Mouse (Mus musculus) limb, embryonic 12.5 days (tissue): ENCODE results near the gene Sp2. TPM values are rescaled to one million over a fixed set of nuclear protein-coding genes. Genes with fewer than 3 reads are reported as not detected.
A peak's percentile ranks its signal among the peaks of the same experiment; 100 is the strongest.

Experiments used
- ATAC-seq: fragments of 200-750 bp; cut with Nextera tagmentation; 2 replicates; pipeline ENCODE4 v1.8.0; 2017; ENCODE audit warnings: low read depth, moderate TSS enrichment; ENCODE audit not compliant: insufficient number of reproducible peaks, insufficient read depth, low FRiP score, low TSS enrichment
- H3K27ac ChIP-seq: fragments of 300-500 bp; sonication (generic); 2 replicates; pipeline ENCODE4 v1.5.1; 2016; ENCODE audit warnings: mild to moderate bottlenecking, moderate library complexity
- H3K27me3 ChIP-seq: fragments of 300-500 bp; sonication (generic); 2 replicates; pipeline ENCODE4 v1.6.1; 2016; ENCODE audit warnings: mild to moderate bottlenecking, moderate library complexity
- H3K36me3 ChIP-seq: fragments of 300-500 bp; sonication (generic); 2 replicates; pipeline ENCODE4 v1.6.1; 2016; ENCODE audit warnings: mild to moderate bottlenecking, moderate library complexity
- H3K4me1 ChIP-seq: fragments of 300-500 bp; sonication (generic); replicated peaks from 2 replicates; pipeline ENCODE4 v1.6.1; 2016
- H3K4me2 ChIP-seq: fragments of 300-500 bp; sonication (generic); 2 replicates; pipeline ENCODE4 v1.6.1; 2016; ENCODE audit warnings: mild to moderate bottlenecking, moderate library complexity
- H3K4me3 ChIP-seq: fragments of 300-500 bp; sonication (generic); replicated peaks from 2 replicates; pipeline ENCODE4 v1.5.1; 2016; ENCODE audit warnings: mild to moderate bottlenecking
- H3K9ac ChIP-seq: fragments of 300-500 bp; sonication (generic); replicated peaks from 2 replicates; pipeline ENCODE4 v1.6.1; 2016; ENCODE audit warnings: mild to moderate bottlenecking, moderate library complexity
- H3K9me3 ChIP-seq: fragments of 300-500 bp; sonication (generic); 2 replicates; pipeline ENCODE4 v1.6.1; 2016; ENCODE audit warnings: mild to moderate bottlenecking, moderate library complexity
- WGBS: fragments of 180-500 bp; shearing (Covaris S2); methylation state at CpG from one replicate; pipeline ENCODE4 v1.1.7; 2016; 5-methylcytosine and 5-hydroxymethylcytosine counted together
- polyA plus RNA-seq: library from polyadenylated mRNA; unstranded; fragments of >200 nt; fragmentation: Nextera tagmentation; extraction: Ambion mirVana; gene quantifications from 2 replicates; pipeline ENCODE4 v1.2.1, GENCODE M21; 2016

The Sp2 gene
- polyA plus RNA-seq, 1 experiment from 2014 or later = 13.7 TPM

DNA sequence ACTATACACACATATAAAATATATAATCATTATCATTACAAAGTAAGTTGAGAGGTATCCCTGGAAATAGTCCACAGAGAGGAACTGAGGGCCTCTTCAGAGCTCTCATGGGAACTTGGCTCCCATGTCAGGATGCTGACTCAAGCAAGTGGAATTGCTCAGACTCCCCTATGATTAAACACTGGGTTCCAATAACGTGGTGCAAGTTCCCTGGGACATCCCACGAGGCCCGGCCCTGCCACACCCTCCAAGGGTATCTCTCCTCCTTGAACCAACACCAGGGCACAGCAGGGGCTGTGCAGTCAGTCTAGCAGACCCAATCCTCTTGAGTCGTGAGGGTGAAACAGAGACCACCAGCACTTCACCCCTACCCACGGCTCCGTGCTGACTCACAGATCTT is 63.8 kb downstream of the Sp2 start:
- peaks cover 13% of the 10 kb centered on the region for H3K4me1 ChIP-seq
- no peak overlapping the region for H3K27ac ChIP-seq
- H3K4me3 ChIP-seq = no peak overlapping the region
- WGBS = 58% methylated on average over 6 of the region's 6 CpGs
- ATAC-seq = no peak
- no peaks in the 10 kb centered on the region for H3K9me3 ChIP-seq
- no peak overlapping the region for H3K4me2 ChIP-seq
- no peak overlapping the region for H3K9ac ChIP-seq
- no peaks in the 10 kb centered on the region for H3K36me3 ChIP-seq
- peaks cover 8% of the 10 kb centered on the region; the same call in 1 of the 2 replicates for H3K27me3 ChIP-seq

DNA sequence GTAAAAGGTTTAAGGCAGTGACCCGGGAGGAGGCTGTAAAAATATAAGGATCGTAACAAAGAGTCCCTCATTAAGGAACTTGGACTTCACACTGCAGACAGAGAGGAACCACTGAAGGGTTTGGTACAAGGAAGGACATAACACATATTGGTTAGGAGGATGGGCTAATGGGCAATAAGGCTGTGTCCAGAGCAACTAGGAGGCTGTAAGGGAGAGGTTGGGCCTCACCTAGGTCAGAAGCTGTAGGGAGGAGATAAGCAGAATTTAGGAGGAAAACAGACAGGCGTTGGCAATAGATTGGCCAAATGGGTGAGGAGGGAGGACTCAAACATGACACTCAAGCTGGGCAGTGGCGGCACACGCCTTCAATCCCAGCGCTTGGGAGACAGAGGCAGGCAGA is 65.3 kb downstream of the Sp2 start:
- WGBS = 82% methylated on average over 6 of the region's 6 CpGs
- Histone ChIP-seq H3K27ac (no peak overlapping the region), H3K4me2 (no peak overlapping the region), H3K4me1 (peaks cover 13% of the 10 kb centered on the region), H3K9me3 (no peaks in the 10 kb centered on the region), H3K27me3 (0 out of 2 replicates have a peak, but pooled peaks cover 4% of the 10 kb centered on the region), H3K9ac (no peak overlapping the region), H3K4me3 (no peak overlapping the region), H3K36me3 (no peaks in the 10 kb centered on the region; the same call in 1 of the 2 replicates)
- no peak for ATAC-seq

DNA sequence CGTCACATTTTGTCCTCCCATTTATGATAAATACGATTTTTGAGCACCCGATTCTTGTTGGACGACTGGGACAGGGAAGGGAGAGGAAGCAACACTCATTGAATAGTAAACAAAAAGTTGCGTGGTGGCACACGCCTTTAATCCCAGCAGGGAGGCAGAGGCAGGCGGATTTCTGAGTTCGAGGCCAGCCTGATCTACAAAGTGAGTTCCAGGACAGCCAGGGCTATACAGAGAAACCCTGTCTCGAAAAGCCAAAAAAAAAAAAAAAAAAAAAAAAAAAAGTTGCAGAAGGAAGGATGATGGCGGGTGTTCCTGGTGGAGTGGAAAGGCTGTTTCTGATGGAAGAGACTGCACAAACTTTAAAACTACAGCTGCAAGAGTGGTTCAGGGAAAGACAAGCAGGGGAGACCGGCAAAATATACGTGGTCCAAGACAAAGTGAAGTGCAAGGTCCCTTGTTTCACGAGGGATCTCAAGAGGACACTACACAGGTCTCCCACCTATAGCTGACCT is 65.8 kb downstream of the Sp2 start:
- H3K27me3 ChIP-seq = 0 out of 2 replicates have a peak, but pooled peaks cover 4% of the 10 kb centered on the region
- H3K27ac ChIP-seq = no peak overlapping the region
- WGBS = 36% methylated on average over 13 of the region's 13 CpGs
- no peak for ATAC-seq
- peaks cover 4% of the 10 kb centered on the region; the same call in 1 of the 2 replicates for H3K36me3 ChIP-seq
- H3K4me3 ChIP-seq = peak overlapping the region; percentile 83
- peaks cover 13% of the 10 kb centered on the region for H3K4me1 ChIP-seq
- H3K9me3 ChIP-seq = no peaks in the 10 kb centered on the region
- no peak overlapping the region for H3K9ac ChIP-seq
- H3K4me2 ChIP-seq = peak overlapping the region; percentile 92

DNA sequence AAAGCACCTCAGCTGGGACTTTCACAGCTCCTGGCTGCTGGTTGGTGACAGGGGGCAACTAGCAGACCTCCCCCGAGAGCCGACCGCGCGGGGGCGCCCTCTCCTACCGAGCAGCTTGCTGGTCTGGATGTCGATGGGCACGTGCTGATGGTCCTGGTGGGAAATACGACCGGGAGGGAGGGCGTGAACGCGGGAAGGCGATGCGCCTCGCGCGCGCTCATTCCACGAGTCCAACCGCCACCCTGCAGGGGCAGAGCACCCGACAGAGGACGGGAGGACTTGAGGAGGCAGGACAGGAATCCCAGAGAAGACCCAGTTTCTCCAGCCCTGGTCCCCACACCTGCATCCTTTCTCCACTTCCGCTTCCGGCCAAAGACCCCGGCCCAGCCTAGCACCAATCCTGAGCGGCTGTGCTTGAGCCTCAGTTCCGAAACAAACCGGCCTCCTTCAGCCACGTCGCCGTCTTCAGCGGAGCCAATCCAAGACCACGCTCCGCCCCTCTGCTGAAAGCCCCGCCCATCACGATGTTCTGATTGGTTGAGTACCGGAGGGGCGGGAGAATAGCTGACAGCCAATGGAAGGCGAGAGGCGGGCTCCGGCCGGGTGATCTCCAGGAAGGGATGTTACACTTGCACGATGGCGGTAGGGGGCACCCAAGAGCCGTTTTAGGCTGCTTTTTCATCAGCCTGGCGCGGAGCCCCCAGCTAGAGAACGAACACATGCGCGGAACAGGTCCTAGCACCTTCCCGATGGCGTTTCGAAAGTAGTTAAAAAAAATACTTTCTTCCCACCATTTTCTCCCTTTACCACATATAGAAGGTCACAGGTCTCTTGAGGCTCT is 66.5 kb downstream of the Sp2 start, which contains the start of gene Cdk5rap3:
Cdk5rap3 (minus strand) TSS at position 453 of the 841 bp plus-strand sequence.
- Histone ChIP-seq H3K4me1 (peaks cover 13% of the 10 kb centered on the region), H3K4me3 (peak within 1 kb of the TSS; percentile 83), H3K9ac (peak within 1 kb of the TSS; percentile 78), H3K9me3 (no peaks in the 10 kb centered on the region), H3K4me2 (peak within 1 kb of the TSS; percentile 92), H3K27ac (peak within 1 kb of the TSS; percentile 77), H3K27me3 (0 out of 2 replicates have a peak, but pooled peaks cover 4% of the 10 kb centered on the region), H3K36me3 (peaks cover 11% of the 10 kb centered on the region)
- WGBS = under 1% methylated on average over 54 of the region's 55 CpGs
- peak; percentile 98 for ATAC-seq

DNA sequence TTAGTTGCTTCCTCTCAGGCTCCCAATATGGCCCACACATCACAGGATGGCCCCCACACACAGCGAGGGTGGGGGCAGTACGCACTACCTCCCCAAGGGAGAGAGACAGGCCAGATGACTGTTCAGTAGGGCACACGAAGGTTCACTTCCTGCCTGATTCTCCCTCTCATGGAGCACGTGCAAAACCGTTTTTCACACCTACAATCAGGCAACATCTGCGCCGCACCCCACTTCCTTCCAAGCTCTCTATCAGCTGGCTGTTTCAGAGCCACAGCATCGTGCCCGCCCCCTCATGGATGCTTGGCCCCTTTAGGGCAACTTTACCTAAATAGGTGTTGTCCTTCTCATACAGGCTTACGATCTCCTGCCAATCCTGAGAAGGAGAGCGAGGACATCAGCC is 70.1 kb downstream of the Sp2 start:
- 0 out of 2 replicates have a peak, but pooled peaks cover 5% of the 10 kb centered on the region for H3K27me3 ChIP-seq
- peaks cover 13% of the 10 kb centered on the region for H3K4me1 ChIP-seq
- no peak for ATAC-seq
- H3K9ac ChIP-seq = no peak overlapping the region
- WGBS = 81% methylated on average over 11 of the region's 11 CpGs
- no peak overlapping the region for H3K4me3 ChIP-seq
- H3K9me3 ChIP-seq = no peaks in the 10 kb centered on the region
- H3K4me2 ChIP-seq = no peak overlapping the region
- no peak overlapping the region for H3K27ac ChIP-seq
- H3K36me3 ChIP-seq = peaks cover 43% of the 10 kb centered on the region

DNA sequence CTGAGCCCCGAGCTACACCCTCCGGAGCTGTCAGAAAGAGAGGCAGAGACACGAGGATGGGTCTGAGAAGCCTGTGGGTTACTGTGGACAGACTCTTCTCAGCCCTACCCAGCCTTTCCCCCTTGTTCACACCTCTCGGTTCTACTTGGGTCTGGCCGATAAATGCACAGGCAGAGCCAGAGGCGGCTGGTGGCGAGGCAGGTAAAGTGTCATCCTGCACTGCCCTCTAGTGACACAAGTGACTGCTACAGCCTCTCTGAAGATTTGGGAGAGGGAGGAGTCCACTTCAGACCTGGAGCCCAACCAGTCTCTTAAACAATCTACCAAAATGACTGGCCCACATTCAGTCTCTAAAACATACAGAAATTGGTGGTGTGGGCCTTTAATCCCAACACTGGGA is 72.8 kb downstream of the Sp2 start:
- Histone ChIP-seq H3K9me3 (no peaks in the 10 kb centered on the region), H3K9ac (no peak overlapping the region), H3K4me3 (no peak overlapping the region), H3K4me1 (peaks cover 3% of the 10 kb centered on the region), H3K36me3 (peaks cover 57% of the 10 kb centered on the region), H3K27me3 (0 out of 2 replicates have a peak, but pooled peaks cover 5% of the 10 kb centered on the region), H3K4me2 (no peak overlapping the region), H3K27ac (no peak overlapping the region)
- ATAC-seq = 0 out of 2 replicates have a peak, but pooled peaks have one; percentile 39
- 28% methylated on average over 7 of the region's 7 CpGs for WGBS

DNA sequence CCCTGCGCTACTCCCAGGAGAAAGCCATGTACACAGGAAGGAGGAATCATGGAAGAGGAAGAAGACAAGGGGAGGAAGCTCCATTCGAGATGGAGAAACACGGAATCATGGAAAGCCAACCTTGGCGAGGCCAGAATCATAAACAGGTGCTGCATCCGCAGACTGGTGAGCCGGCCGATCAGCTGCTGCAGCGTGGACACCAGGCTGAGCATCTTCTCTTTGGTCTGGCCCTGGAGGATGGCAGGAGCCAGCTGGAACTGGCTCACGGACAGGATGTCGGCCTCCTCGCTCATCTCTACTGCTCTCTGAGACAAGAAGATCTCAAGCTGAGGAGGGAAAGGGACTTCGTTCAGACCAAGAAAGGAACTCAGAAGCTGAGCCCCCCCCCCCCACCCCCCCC is 74.2 kb downstream of the Sp2 start:
- no peaks in the 10 kb centered on the region for H3K9me3 ChIP-seq
- 0 out of 2 replicates have a peak, but pooled peaks cover 5% of the 10 kb centered on the region for H3K27me3 ChIP-seq
- peaks cover under 1% of the 10 kb centered on the region for H3K4me1 ChIP-seq
- no peak overlapping the region for H3K9ac ChIP-seq
- H3K4me3 ChIP-seq = no peak overlapping the region
- no peak overlapping the region for H3K27ac ChIP-seq
- ATAC-seq = no peak
- no peak overlapping the region for H3K4me2 ChIP-seq
- WGBS = 89% methylated on average over 12 of the region's 12 CpGs
- peaks cover 57% of the 10 kb centered on the region for H3K36me3 ChIP-seq

DNA sequence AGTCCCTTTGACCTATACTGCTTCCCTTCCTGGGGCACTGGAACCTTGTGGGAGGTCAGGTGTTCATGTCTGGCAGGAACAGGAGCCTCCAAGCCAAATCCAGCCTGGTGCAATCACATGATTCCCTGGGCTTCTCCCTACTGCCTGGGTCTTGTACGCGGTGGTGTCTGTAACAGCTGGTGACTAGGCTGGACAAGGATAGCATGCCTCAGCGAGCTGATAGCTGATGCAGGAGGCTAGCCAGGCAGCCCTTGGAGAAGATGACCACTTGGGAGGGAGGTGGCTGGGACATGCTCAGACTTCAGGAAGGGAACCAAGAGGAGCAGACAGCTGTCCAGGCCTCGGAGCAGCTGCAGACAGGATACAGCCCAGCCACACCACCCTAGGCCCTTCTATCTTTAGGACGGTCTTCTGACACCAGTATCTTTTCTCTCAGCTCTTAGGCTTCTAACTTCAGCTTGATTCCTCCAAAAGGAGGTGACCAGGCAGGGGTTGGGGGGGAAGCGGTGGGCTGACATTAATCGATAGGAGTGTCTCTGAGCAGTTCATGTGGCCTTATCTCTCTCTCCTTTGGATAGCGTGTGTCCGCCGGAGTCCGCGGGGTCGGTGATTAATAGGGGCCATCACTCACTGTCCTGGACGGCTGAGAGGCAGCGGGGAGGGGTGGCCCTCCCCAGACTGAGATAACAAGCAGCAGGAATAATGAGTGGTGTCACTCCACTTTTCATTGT is 76.2 kb downstream of the Sp2 start:
- no peak overlapping the region for H3K4me2 ChIP-seq
- 46% methylated on average over 15 of the region's 15 CpGs for WGBS
- no peak overlapping the region for H3K4me3 ChIP-seq
- no peak for ATAC-seq
- H3K27ac ChIP-seq = no peak overlapping the region
- H3K36me3 ChIP-seq = peaks cover 49% of the 10 kb centered on the region
- H3K9ac ChIP-seq = no peak overlapping the region
- H3K27me3 ChIP-seq = peaks cover 11% of the 10 kb centered on the region; the same call in 1 of the 2 replicates
- H3K4me1 ChIP-seq = peaks cover 19% of the 10 kb centered on the region
- H3K9me3 ChIP-seq = no peaks in the 10 kb centered on the region

Other genes starting within 250 kb of the Sp2 start
- gene Snx11, start 205.4 kb downstream of the Sp2 start, polyA plus RNA-seq = 21.1 and 21.2 TPM in 2 replicates
- gene Cbx1, start 193.8 kb downstream of the Sp2 start, polyA plus RNA-seq = 184 and 189 TPM in 2 replicates
- gene Nfe2l1, start 153.0 kb downstream of the Sp2 start, polyA plus RNA-seq = 66.3 and 70.1 TPM in 2 replicates
- gene Copz2, start 133.1 kb downstream of the Sp2 start, polyA plus RNA-seq = 78.1 and 88.3 TPM in 2 replicates
- gene Cdk5rap3, start 66.5 kb downstream of the Sp2 start, polyA plus RNA-seq = 87.8 and 89.6 TPM in 2 replicates
- gene Prr15l, start 54.9 kb downstream of the Sp2 start, polyA plus RNA-seq = 0.84 and 1.1 TPM in 2 replicates
- gene Pnpo, start 39.0 kb downstream of the Sp2 start, polyA plus RNA-seq = 18.4 and 19.7 TPM in 2 replicates
- 6.5 and 7.7 TPM in 2 replicates for gene Sp6, start 30.4 kb upstream of the Sp2 start, polyA plus RNA-seq
- gene Scrn2, start 47.0 kb upstream of the Sp2 start, polyA plus RNA-seq = 32.4 and 35.1 TPM in 2 replicates
- 1.0 TPM in 2 replicates for gene Lrrc46, start 58.4 kb upstream of the Sp2 start, polyA plus RNA-seq
- 80.0 and 80.5 TPM in 2 replicates for gene Mrpl10, start 58.6 kb upstream of the Sp2 start, polyA plus RNA-seq
- gene Osbpl7, start 67.7 kb upstream of the Sp2 start, polyA plus RNA-seq = 6.7 and 8.7 TPM in 2 replicates
- gene Tbx21, start 132.4 kb upstream of the Sp2 start, polyA plus RNA-seq = 0.17 TPM in 1 of 2 replicates, not detected in the other
- 8.0 and 8.7 TPM in 2 replicates for gene Tbkbp1, start 168.5 kb upstream of the Sp2 start, polyA plus RNA-seq
- gene Kpnb1, start 204.9 kb upstream of the Sp2 start, polyA plus RNA-seq = 60.2 and 62.7 TPM in 2 replicates